Mouse (Mus musculus) embryonic facial prominence, embryonic 13.5 days (tissue): ENCODE data around the gene Pdxk. TPM values are rescaled to one million over a fixed set of nuclear protein-coding genes. Genes with fewer than 3 reads are reported as not detected.
A peak's percentile ranks its signal among the peaks of the same experiment; 100 is the strongest.
"Not testable (repeated sequence)": the region's sequence is repeated elsewhere in the genome, so short reads cannot be mapped to it uniquely, and the experiment has no call there.

ENCODE experiments used
- ATAC-seq: fragments of 200-750 bp; cut with Nextera tagmentation; 2 replicates; pipeline ENCODE4 v1.8.0; 2017; ENCODE audit warnings: low read depth; ENCODE audit not compliant: insufficient number of reproducible peaks, insufficient read depth, low FRiP score, low TSS enrichment
- H3K27ac ChIP-seq: fragments of 300-500 bp; sonication (generic); 2 replicates; pipeline ENCODE4 v1.5.1; 2015; ENCODE audit warnings: moderate library complexity, mild to moderate bottlenecking, inconsistent platforms
- H3K27me3 ChIP-seq: fragments of 300-500 bp; sonication (generic); 2 replicates; pipeline ENCODE4 v1.6.1; 2015; ENCODE audit warnings: mild to moderate bottlenecking, inconsistent platforms
- H3K36me3 ChIP-seq: fragments of 300-500 bp; sonication (generic); 2 replicates; pipeline ENCODE4 v1.6.1; 2015; ENCODE audit warnings: mild to moderate bottlenecking, inconsistent platforms
- H3K4me1 ChIP-seq: fragments of 300-500 bp; sonication (generic); 2 replicates; pipeline ENCODE4 v1.6.1; 2015; ENCODE audit warnings: inconsistent platforms
- H3K4me2 ChIP-seq: fragments of 300-500 bp; sonication (generic); 2 replicates; pipeline ENCODE4 v1.6.1; 2015; ENCODE audit warnings: moderate library complexity, mild to moderate bottlenecking, inconsistent platforms
- H3K4me3 ChIP-seq: fragments of 300-500 bp; sonication (generic); 2 replicates; pipeline ENCODE4 v1.5.1; 2015; ENCODE audit warnings: mild to moderate bottlenecking, inconsistent platforms
- H3K9ac ChIP-seq: fragments of 300-500 bp; sonication (generic); 2 replicates; pipeline ENCODE4 v1.6.1; 2015; ENCODE audit warnings: mild to moderate bottlenecking, inconsistent platforms
- H3K9me3 ChIP-seq: fragments of 300-500 bp; sonication (generic); 2 replicates; pipeline ENCODE4 v1.6.1; 2016; ENCODE audit warnings: inconsistent platforms
- WGBS: fragments of 180-500 bp; shearing (Covaris S2); methylation state at CpG from one replicate; pipeline ENCODE4 v1.1.7; 2015; ENCODE audit warnings: mixed read lengths; 5-methylcytosine and 5-hydroxymethylcytosine counted together
- polyA plus RNA-seq: library from polyadenylated mRNA; unstranded; fragments of >200 nt; fragmentation: Nextera tagmentation; extraction: Ambion mirVana; gene quantifications from 2 replicates; pipeline ENCODE4 v1.2.1, GENCODE M21; 2015

Gene Pdxk
- polyA plus RNA-seq, result 12.6 and 13.1 TPM in 2 replicates

GRCm38 (mm10) chr10:78464792-78465207 lies at the start of gene Pdxk:
Gene Pdxk (minus strand): TSS chr10:78464975.
- peak within 1 kb of the TSS; percentile 99 for H3K4me2 ChIP-seq
- ATAC-seq, result peak; percentile 86
- peak within 1 kb of the TSS; percentile 48 for H3K27ac ChIP-seq
- H3K9ac ChIP-seq, result peak within 1 kb of the TSS; percentile 78
- H3K27me3 ChIP-seq, result no peaks in the 10 kb centered on the region
- no peaks in the 10 kb centered on the region for H3K9me3 ChIP-seq
- H3K4me3 ChIP-seq, result peak within 1 kb of the TSS; percentile 70
- peaks cover 30% of the 10 kb centered on the region for H3K4me1 ChIP-seq
- under 1% methylated on average over 35 of the region's 35 CpGs for WGBS
- H3K36me3 ChIP-seq, result no peaks in the 10 kb centered on the region

GRCm38 (mm10) chr10:78502986-78503733 lies 38.4 kb upstream of the Pdxk start:
- Histone ChIP-seq H3K27ac (no peak overlapping the region), H3K9ac (no peak overlapping the region), H3K4me3 (no peak overlapping the region), H3K9me3 (no peaks in the 10 kb centered on the region), H3K36me3 (no peaks in the 10 kb centered on the region), H3K4me1 (no peaks in the 10 kb centered on the region), H3K4me2 (no peak overlapping the region), H3K27me3 (no peaks in the 10 kb centered on the region)
- WGBS, result 78% methylated on average over 6 of the region's 6 CpGs
- ATAC-seq, result no peak

GRCm38 (mm10) chr10:78487431-78488086 lies 22.8 kb upstream of the Pdxk start:
- H3K9me3 ChIP-seq, result no peaks in the 10 kb centered on the region
- peak overlapping the region; percentile 61 for H3K4me2 ChIP-seq
- 11% methylated on average over 26 of the region's 26 CpGs for WGBS
- no peaks in the 10 kb centered on the region for H3K36me3 ChIP-seq
- H3K4me1 ChIP-seq, result peaks cover 4% of the 10 kb centered on the region; the same call in 1 of the 2 replicates
- no peak for ATAC-seq
- H3K9ac ChIP-seq, result peak overlapping the region; percentile 61
- H3K4me3 ChIP-seq, result peak overlapping the region; percentile 32
- H3K27ac ChIP-seq, result no peak overlapping the region
- peaks cover 20% of the 10 kb centered on the region for H3K27me3 ChIP-seq

GRCm38 (mm10) chr10:78486871-78487270 lies 22.1 kb upstream of the Pdxk start:
- ATAC-seq, result no peak
- 76% methylated on average over 5 of the region's 5 CpGs for WGBS
- no peak overlapping the region for H3K9ac ChIP-seq
- H3K4me1 ChIP-seq, result peaks cover 9% of the 10 kb centered on the region; the same call in 1 of the 2 replicates
- H3K27ac ChIP-seq, result no peak overlapping the region
- H3K9me3 ChIP-seq, result no peaks in the 10 kb centered on the region
- H3K36me3 ChIP-seq, result no peaks in the 10 kb centered on the region
- H3K4me3 ChIP-seq, result no peak overlapping the region
- H3K27me3 ChIP-seq, result peaks cover 20% of the 10 kb centered on the region
- H3K4me2 ChIP-seq, result no peak overlapping the region

- 72% methylated on average over 2 of the region's 2 CpGs for WGBS
- H3K9me3 ChIP-seq, H3K36me3 ChIP-seq, H3K9ac ChIP-seq, ATAC-seq, H3K4me2 ChIP-seq, H3K4me3 ChIP-seq, H3K27ac ChIP-seq: not testable (repeated sequence)
- H3K27me3 ChIP-seq, result peaks cover 20% of the 10 kb centered on the region
- peaks cover 13% of the 10 kb centered on the region; the same call in 1 of the 2 replicates for H3K4me1 ChIP-seq
These were observed 20.6 kb upstream of the Pdxk start for GRCm38 (mm10) chr10:78485369-78485768.

GRCm38 (mm10) chr10:78481928-78482499 lies 17.2 kb upstream of the Pdxk start:
- no peak overlapping the region for H3K27ac ChIP-seq
- peak overlapping the region; percentile 71 for H3K9ac ChIP-seq

GRCm38 (mm10) chr10:78480954-78481927 lies 16.5 kb upstream of the Pdxk start:
- peak overlapping the region; percentile 71 for H3K9ac ChIP-seq
- H3K4me3 ChIP-seq, result peak overlapping the region; percentile 54
- H3K4me1 ChIP-seq, result peaks cover 9% of the 10 kb centered on the region; the same call in 1 of the 2 replicates
- H3K4me2 ChIP-seq, result peak overlapping the region; percentile 94
- H3K27me3 ChIP-seq, result peaks cover 14% of the 10 kb centered on the region
- no peaks in the 10 kb centered on the region for H3K36me3 ChIP-seq
- 0 out of 2 replicates have a peak, but pooled peaks have one; percentile 4 for ATAC-seq
- no peaks in the 10 kb centered on the region for H3K9me3 ChIP-seq
- no peak overlapping the region for H3K27ac ChIP-seq
- WGBS, result 36% methylated on average over 21 of the region's 21 CpGs

More at GRCm38 (mm10) chr10:78481928-78482499, 17.2 kb upstream of the Pdxk start:
- H3K4me2 ChIP-seq, result peak overlapping the region; percentile 94
- WGBS, result under 1% methylated on average over 35 of the region's 35 CpGs
- ATAC-seq, result peak; percentile 90
- no peaks in the 10 kb centered on the region for H3K9me3 ChIP-seq
- peak overlapping the region; percentile 54 for H3K4me3 ChIP-seq
- peaks cover 9% of the 10 kb centered on the region; the same call in 1 of the 2 replicates for H3K4me1 ChIP-seq
- peaks cover 19% of the 10 kb centered on the region for H3K27me3 ChIP-seq
- H3K36me3 ChIP-seq, result no peaks in the 10 kb centered on the region

GRCm38 (mm10) chr10:78476821-78477220 lies 12.0 kb upstream of the Pdxk start:
- H3K4me3 ChIP-seq, result no peak overlapping the region
- H3K4me2 ChIP-seq, result no peak overlapping the region
- no peak for ATAC-seq
- peaks cover 4% of the 10 kb centered on the region; the same call in 1 of the 2 replicates for H3K4me1 ChIP-seq
- H3K27ac ChIP-seq, result no peak overlapping the region
- 73% methylated on average over 4 of the region's 4 CpGs for WGBS
- H3K36me3 ChIP-seq, result no peaks in the 10 kb centered on the region
- H3K9ac ChIP-seq, result no peak overlapping the region
- no peaks in the 10 kb centered on the region for H3K9me3 ChIP-seq
- H3K27me3 ChIP-seq, result no peaks in the 10 kb centered on the region

- WGBS, result 72% methylated on average over 8 of the region's 8 CpGs
- no peaks in the 10 kb centered on the region for H3K36me3 ChIP-seq
- H3K27me3 ChIP-seq, result no peaks in the 10 kb centered on the region
- no peaks in the 10 kb centered on the region for H3K9me3 ChIP-seq
- peaks cover 6% of the 10 kb centered on the region for H3K4me1 ChIP-seq
- no peak overlapping the region for H3K9ac ChIP-seq
- no peak overlapping the region for H3K4me2 ChIP-seq
- H3K4me3 ChIP-seq, result no peak overlapping the region
- no peak overlapping the region for H3K27ac ChIP-seq
- no peak for ATAC-seq
These were observed 10.0 kb upstream of the Pdxk start for GRCm38 (mm10) chr10:78474759-78475158.

GRCm38 (mm10) chr10:78473434-78473833 lies 8.7 kb upstream of the Pdxk start:
- Histone ChIP-seq H3K4me1 (peaks cover 6% of the 10 kb centered on the region), H3K4me2 (no peak overlapping the region), H3K36me3 (no peaks in the 10 kb centered on the region), H3K9ac (no peak overlapping the region), H3K27ac (no peak overlapping the region), H3K4me3 (no peak overlapping the region), H3K9me3 (no peaks in the 10 kb centered on the region), H3K27me3 (no peaks in the 10 kb centered on the region)
- WGBS, result 69% methylated on average over 5 of the region's 5 CpGs
- no peak for ATAC-seq

GRCm38 (mm10) chr10:78472046-78472445 lies 7.3 kb upstream of the Pdxk start:
- H3K36me3 ChIP-seq, result no peaks in the 10 kb centered on the region
- H3K4me3 ChIP-seq, result no peak overlapping the region
- H3K9ac ChIP-seq, result no peak overlapping the region
- no peak for ATAC-seq
- no peak overlapping the region for H3K4me2 ChIP-seq
- no peak overlapping the region for H3K27ac ChIP-seq
- peaks cover 12% of the 10 kb centered on the region for H3K4me1 ChIP-seq
- H3K9me3 ChIP-seq, result no peaks in the 10 kb centered on the region
- no peaks in the 10 kb centered on the region for H3K27me3 ChIP-seq
- 92% methylated on average over 3 of the region's 3 CpGs for WGBS
